Mouse (Mus musculus) heart, embryonic 14.5 days (tissue): ENCODE data around the gene Kpna4. TPM values are rescaled to one million over a fixed set of nuclear protein-coding genes. Genes with fewer than 3 reads are reported as not detected.

Source experiments
- ATAC-seq: fragments of 200-750 bp; cut with Nextera tagmentation; 2 replicates; pipeline ENCODE4 v1.8.0; 2017; ENCODE audit warnings: low read depth, moderate TSS enrichment; ENCODE audit not compliant: insufficient number of reproducible peaks, insufficient read depth, low FRiP score
- H3K27ac ChIP-seq, 2 experiments: fragments of 200-500 bp in 1 of 2; fragments of 300-500 bp in 1 of 2; sonication (generic) in 1 of 2; replicated peaks in 1 of 2; 2 replicates each; pipeline ENCODE4 v1.5.1; 2012 to 2014; ENCODE audit warnings: low read depth in 2 of 2, low read length in 2 of 2, control low read depth in 1 of 2, mild to moderate bottlenecking in 1 of 2, mixed read lengths in 1 of 2; ENCODE audit not compliant: control insufficient read depth in 1 of 2, insufficient read depth in 1 of 2
- H3K27me3 ChIP-seq: fragments of 300-500 bp; sonication (generic); 2 replicates; pipeline ENCODE4 v1.6.1; 2014; ENCODE audit warnings: mild to moderate bottlenecking, low read length, control low read depth; ENCODE audit not compliant: control insufficient read depth, insufficient read depth
- H3K36me3 ChIP-seq: fragments of 300-500 bp; sonication (generic); 2 replicates; pipeline ENCODE4 v1.6.1; 2014; ENCODE audit warnings: mild to moderate bottlenecking, control low read depth, low read length, mixed read lengths; ENCODE audit not compliant: control insufficient read depth, insufficient read depth
- H3K4me1 ChIP-seq, 2 experiments: fragments of 200-500 bp in 1 of 2; fragments of 300-500 bp in 1 of 2; sonication (generic) in 1 of 2; 2 replicates each; pipeline ENCODE4 v1.6.1; 2012 to 2014; ENCODE audit warnings: low read length in 2 of 2, control low read depth in 1 of 2, mixed read lengths in 1 of 2; ENCODE audit not compliant: control insufficient read depth in 2 of 2, insufficient read depth in 2 of 2
- H3K4me2 ChIP-seq: fragments of 300-500 bp; sonication (generic); 2 replicates; pipeline ENCODE4 v1.6.1; 2014; ENCODE audit warnings: mild to moderate bottlenecking, low read length
- H3K4me3 ChIP-seq, 2 experiments: fragments of 200-500 bp in 1 of 2; fragments of 300-500 bp in 1 of 2; sonication (generic) in 1 of 2; 2 replicates each; pipeline ENCODE4 v1.5.1; 2012 to 2014; ENCODE audit warnings: low read length in 2 of 2, mild to moderate bottlenecking in 2 of 2, control low read depth in 1 of 2, low read depth in 1 of 2, moderate library complexity in 1 of 2; ENCODE audit not compliant: control insufficient read depth in 1 of 2, insufficient read depth in 1 of 2
- H3K9ac ChIP-seq: fragments of 300-500 bp; sonication (generic); 2 replicates; pipeline ENCODE4 v1.6.1; 2014; ENCODE audit warnings: mild to moderate bottlenecking, low read length
- H3K9me3 ChIP-seq: fragments of 300-500 bp; sonication (generic); 2 replicates; pipeline ENCODE4 v1.6.1; 2016; ENCODE audit warnings: low read length, control low read depth; ENCODE audit not compliant: control insufficient read depth
- WGBS: fragments of 180-500 bp; shearing (Covaris S2); extraction: QIAGEN DNeasy Blood & Tissue Kit; methylation state at CpG from one replicate; pipeline ENCODE4 v1.1.7; 2014; 5-methylcytosine and 5-hydroxymethylcytosine counted together
- polyA plus RNA-seq: library from polyadenylated mRNA; unstranded; fragments of >200 nt; fragmentation: Nextera tagmentation; extraction: Ambion mirVana; gene quantifications from 2 replicates; pipeline ENCODE4 v1.2.1, GENCODE M21; 2014

Gene Kpna4
- polyA plus RNA-seq, 1 experiment from 2014 or later = 31.2 TPM

DNA sequence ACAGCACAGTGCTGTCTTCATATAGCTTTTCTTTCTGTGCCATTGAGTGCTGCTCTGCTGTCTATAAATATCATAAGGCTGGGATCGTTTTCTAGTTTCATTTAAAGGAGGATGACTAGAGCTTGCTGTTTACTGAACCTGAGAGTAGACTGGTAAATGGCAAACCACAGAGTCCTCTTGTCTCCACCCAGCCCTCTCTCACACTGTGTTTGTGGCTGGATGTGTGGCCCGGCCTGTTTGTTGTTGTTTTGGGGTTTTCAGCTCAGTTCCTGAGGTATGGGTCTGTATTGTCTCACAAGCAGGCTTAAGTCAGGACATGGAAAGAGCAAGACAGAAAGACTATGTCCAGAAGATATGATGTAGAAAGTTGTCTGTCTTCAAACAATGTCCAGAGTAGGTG lies 32.6 kb upstream of the Kpna4 start:
- H3K9me3 ChIP-seq = no peaks in the 10 kb centered on the region
- no peak overlapping the region for H3K4me3 ChIP-seq
- no peak overlapping the region for H3K9ac ChIP-seq
- no peaks in the 10 kb centered on the region for H3K36me3 ChIP-seq
- H3K27ac ChIP-seq = no peak overlapping the region
- no peaks in the 10 kb centered on the region for H3K4me1 ChIP-seq
- no peak overlapping the region for H3K4me2 ChIP-seq
- no peaks in the 10 kb centered on the region for H3K27me3 ChIP-seq
- WGBS = 55% methylated on average over 2 of the region's 2 CpGs
- no peak for ATAC-seq

DNA sequence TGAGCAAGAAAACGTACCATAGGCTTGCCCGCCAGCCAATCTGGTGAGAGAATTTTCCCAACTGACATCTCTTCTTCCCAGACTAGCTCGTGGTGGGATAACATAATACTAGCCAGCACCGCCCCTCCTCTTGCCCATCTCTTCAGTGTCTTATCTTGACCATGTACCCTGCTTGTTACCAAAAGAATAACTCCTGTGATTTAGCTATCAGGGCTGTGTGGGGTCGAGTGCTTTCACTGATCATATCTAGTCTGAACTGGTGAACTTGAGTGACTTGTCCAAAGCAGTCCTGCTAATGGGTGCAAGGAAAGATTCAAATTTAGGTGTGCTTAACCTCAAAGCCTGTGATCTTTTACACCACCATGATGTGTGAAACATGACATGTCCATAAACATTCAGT lies 31.0 kb upstream of the Kpna4 start:
- Histone ChIP-seq H3K9ac (no peak overlapping the region), H3K27me3 (no peaks in the 10 kb centered on the region), H3K9me3 (no peaks in the 10 kb centered on the region), H3K4me3 (no peak overlapping the region), H3K4me2 (no peak overlapping the region), H3K4me1 (no peaks in the 10 kb centered on the region), H3K27ac (no peak overlapping the region), H3K36me3 (no peaks in the 10 kb centered on the region)
- ATAC-seq = no peak
- 64% methylated on average over 5 of the region's 5 CpGs for WGBS

DNA sequence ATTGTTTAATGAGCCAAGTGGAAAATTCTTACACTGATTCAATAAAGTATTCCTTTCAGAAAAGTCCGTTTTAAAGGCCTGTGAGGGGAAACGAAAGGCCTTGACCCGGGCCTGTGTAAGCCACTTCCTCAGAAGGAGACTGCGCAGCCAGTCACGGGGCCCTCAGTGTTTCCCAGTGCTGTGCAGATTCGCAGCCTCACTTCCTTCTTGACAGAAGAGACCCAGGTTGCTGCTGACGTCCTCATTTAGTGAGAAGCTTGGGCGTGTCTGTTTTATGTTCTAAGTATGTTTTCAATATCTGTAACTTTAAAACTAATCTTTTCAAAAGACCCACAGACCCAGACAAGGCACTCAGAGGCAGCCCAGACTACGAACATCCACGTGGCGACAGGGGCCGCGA lies 29.6 kb upstream of the Kpna4 start:
- H3K4me2 ChIP-seq = no peak overlapping the region
- no peaks in the 10 kb centered on the region for H3K4me1 ChIP-seq
- H3K4me3 ChIP-seq = no peak overlapping the region
- H3K27me3 ChIP-seq = no peaks in the 10 kb centered on the region
- 76% methylated on average over 13 of the region's 13 CpGs for WGBS
- H3K27ac ChIP-seq = no peak overlapping the region
- ATAC-seq = no peak
- H3K36me3 ChIP-seq = no peaks in the 10 kb centered on the region
- H3K9me3 ChIP-seq = no peaks in the 10 kb centered on the region
- no peak overlapping the region for H3K9ac ChIP-seq

DNA sequence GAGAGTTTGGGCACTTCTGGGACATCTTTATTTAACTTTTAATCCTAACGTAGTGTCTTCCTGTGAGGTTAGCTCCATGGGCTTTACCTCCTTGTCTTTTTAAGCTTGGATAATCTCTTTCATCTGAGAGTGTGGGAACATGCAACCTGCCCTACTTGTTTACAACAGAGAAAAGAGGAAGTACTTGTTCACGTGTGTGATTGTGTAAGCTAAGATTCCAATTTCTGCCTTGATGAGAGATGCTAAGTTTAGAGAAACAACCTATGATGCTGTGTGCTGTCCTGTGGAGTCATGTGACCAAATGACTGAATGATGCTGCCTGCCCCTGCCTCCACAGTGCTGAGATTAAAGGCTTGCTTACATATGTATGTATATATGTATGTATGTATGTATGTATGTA lies 27.8 kb upstream of the Kpna4 start:
- no peak overlapping the region for H3K4me3 ChIP-seq
- no peaks in the 10 kb centered on the region for H3K27me3 ChIP-seq
- no peak overlapping the region for H3K9ac ChIP-seq
- ATAC-seq = no peak
- no peaks in the 10 kb centered on the region for H3K36me3 ChIP-seq
- no peaks in the 10 kb centered on the region for H3K4me1 ChIP-seq
- H3K27ac ChIP-seq = no peak overlapping the region
- 61% methylated on average over 2 of the region's 2 CpGs for WGBS
- H3K9me3 ChIP-seq = no peaks in the 10 kb centered on the region
- H3K4me2 ChIP-seq = no peak overlapping the region

DNA sequence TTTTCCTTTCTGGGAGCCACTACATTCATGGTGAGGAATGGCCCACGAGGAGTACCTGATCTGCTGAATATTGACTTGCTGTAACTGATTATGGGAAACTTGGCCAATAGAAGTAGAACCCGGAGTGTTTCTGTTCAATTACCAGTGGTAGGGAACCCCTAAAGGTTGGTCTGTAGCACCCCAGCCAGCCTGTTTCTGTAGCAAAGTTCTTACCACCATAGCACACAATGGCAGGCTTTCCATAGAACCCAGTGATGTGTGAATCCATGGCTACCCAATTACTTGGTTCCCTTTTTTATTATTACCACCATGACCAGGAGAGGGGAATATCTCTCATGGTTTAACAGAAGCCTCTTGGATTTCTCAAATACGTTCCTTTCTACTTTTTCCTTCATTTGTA lies 24.0 kb upstream of the Kpna4 start:
- Histone ChIP-seq H3K36me3 (no peaks in the 10 kb centered on the region), H3K27ac (no peak overlapping the region), H3K9ac (no peak overlapping the region), H3K9me3 (no peaks in the 10 kb centered on the region), H3K4me1 (no peaks in the 10 kb centered on the region), H3K4me2 (no peak overlapping the region), H3K4me3 (no peak overlapping the region), H3K27me3 (no peaks in the 10 kb centered on the region)
- no peak for ATAC-seq
- WGBS = 81% methylated on average over 3 of the region's 3 CpGs

DNA sequence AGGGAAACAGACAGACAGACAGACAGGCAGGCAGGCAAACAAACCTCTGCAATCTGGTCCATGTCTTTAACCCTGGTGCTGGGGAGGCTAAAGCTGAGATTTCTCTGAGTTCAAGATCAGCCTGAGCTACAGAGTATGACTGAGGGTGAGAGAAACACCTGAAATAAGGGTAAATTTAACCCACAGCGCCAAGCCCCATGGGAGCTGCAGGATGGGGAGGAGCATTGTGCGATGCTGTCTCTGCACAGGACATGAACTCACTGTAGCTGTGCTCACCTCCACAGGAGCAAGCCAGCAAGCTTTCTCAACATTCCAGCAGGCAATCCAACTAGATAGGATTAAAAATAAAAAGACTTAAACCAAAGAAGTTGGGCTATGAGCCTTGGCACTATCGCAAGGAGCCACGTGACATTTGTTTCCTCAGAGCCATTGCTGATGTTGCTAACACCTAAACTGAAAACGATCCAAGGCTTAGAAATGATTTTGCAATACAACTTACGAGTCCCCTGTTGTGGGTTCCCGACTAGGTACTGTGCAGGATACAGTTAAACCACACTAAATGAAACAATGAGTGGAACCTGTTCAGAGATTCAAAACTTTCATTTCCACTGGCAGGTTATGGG lies 15.6 kb upstream of the Kpna4 start:
- H3K4me2 ChIP-seq = no peak overlapping the region
- no peak overlapping the region for H3K9ac ChIP-seq
- WGBS = 87% methylated on average over 7 of the region's 7 CpGs
- no peaks in the 10 kb centered on the region for H3K27me3 ChIP-seq
- no peaks in the 10 kb centered on the region for H3K36me3 ChIP-seq
- ATAC-seq = no peak
- no peak overlapping the region for H3K27ac ChIP-seq
- H3K4me1 ChIP-seq = no peaks in the 10 kb centered on the region
- H3K9me3 ChIP-seq = peaks cover 4% of the 10 kb centered on the region
- no peak overlapping the region for H3K4me3 ChIP-seq

DNA sequence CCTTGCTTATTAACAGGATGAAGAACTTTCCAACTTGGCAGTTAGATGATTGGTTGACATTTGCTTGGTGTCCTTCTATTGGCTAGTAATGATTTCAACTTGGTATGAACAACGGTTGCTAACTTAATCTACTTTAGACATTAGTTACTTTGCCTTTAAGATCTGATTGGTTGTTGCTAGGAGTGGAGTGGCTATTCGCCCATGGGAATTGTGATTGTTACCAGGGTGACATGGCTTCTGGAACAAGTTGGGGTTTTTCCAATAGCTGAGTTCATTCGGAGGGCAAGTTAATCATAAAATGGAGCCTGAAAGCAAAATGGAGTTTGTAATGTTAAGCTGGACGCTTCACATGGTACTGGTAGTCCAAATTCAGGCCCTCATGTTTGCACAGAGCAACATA lies 13.9 kb upstream of the Kpna4 start:
- no peak for ATAC-seq

DNA sequence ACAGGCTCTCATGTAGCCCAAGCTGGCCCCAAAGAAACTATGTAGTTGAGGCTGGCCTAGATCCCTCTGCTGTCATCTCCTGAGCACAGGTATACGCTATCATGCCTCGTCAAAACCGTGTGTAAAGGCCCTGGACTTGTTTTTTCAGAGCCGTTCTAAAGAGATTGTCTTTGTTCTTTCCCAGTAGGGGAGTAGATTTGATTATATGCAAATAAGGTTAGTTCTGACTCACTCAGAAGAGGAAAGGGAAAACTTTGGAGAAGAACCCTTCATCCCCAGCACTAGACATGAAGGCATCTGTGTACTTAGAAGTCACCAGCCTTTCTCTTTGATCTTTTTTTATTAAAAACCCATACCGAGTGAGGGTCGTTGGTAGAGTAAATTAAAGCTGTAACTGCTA lies 9.1 kb upstream of the Kpna4 start:
- no peaks in the 10 kb centered on the region for H3K27me3 ChIP-seq
- no peak overlapping the region for H3K4me2 ChIP-seq
- no peak overlapping the region for H3K27ac ChIP-seq
- no peak overlapping the region for H3K4me3 ChIP-seq
- no peaks in the 10 kb centered on the region for H3K9me3 ChIP-seq
- ATAC-seq = no peak
- no peak overlapping the region for H3K9ac ChIP-seq
- no peaks in the 10 kb centered on the region for H3K4me1 ChIP-seq
- no peaks in the 10 kb centered on the region for H3K36me3 ChIP-seq
- 78% methylated on average over 6 of the region's 6 CpGs for WGBS

More for the DNA sequence above, 13.9 kb upstream of the Kpna4 start:
- Histone ChIP-seq H3K9me3 (peaks cover 4% of the 10 kb centered on the region), H3K4me3 (no peak overlapping the region), H3K4me1 (no peaks in the 10 kb centered on the region), H3K4me2 (no peak overlapping the region), H3K9ac (no peak overlapping the region), H3K36me3 (no peaks in the 10 kb centered on the region), H3K27me3 (no peaks in the 10 kb centered on the region), H3K27ac (no peak overlapping the region)
- 76% methylated on average over 4 of the region's 4 CpGs for WGBS
